Mouse (Mus musculus) CH12.LX (cell line): ENCODE data around the gene Tmem129.

Experiments
- BHLHE40 ChIP-seq: IDR thresholded peaks from 2 replicates; pipeline ENCODE4 v1.6.1; 2011; ENCODE audit warnings: mild to moderate bottlenecking, low read depth, low read length, improper control_type of control experiment
- ELF1 ChIP-seq: IDR thresholded peaks from 2 replicates; pipeline ENCODE4 v1.6.1; 2014; ENCODE audit warnings: low read depth, mild to moderate bottlenecking, inconsistent platforms, low read length, improper control_type of control experiment
- MXI1 ChIP-seq: IDR thresholded peaks from 2 replicates; pipeline ENCODE4 v1.6.1; 2011; ENCODE audit warnings: mild to moderate bottlenecking, low read depth, low read length, improper control_type of control experiment
- NRF1 ChIP-seq: IDR thresholded peaks from 2 replicates; pipeline ENCODE4 v1.6.1; 2014; ENCODE audit warnings: low read depth, mild to moderate bottlenecking, inconsistent platforms, low read length, improper control_type of control experiment, moderate library complexity
- RAD21 ChIP-seq: IDR thresholded peaks from 2 replicates; pipeline ENCODE4 v1.6.1; 2011; ENCODE audit warnings: low read depth, mild to moderate bottlenecking, low read length, improper control_type of control experiment, moderate library complexity
- TCF12 ChIP-seq: IDR thresholded peaks from 2 replicates; pipeline ENCODE4 v1.6.1; 2014; ENCODE audit warnings: low read depth, mild to moderate bottlenecking, inconsistent platforms, low read length, improper control_type of control experiment
- USF1 ChIP-seq: IDR thresholded peaks from 2 replicates; pipeline ENCODE4 v1.6.1; 2014; ENCODE audit warnings: low read depth, mild to moderate bottlenecking, inconsistent platforms, low read length, improper control_type of control experiment

GRCm38 (mm10) chr5:33687142-33687541, 28.9 kb upstream of the Tmem129 start:
- TF ChIP-seq BHLHE40 (no peak), RAD21 (no peak), NRF1 (no peak), MXI1 (no peak), TCF12 (no peak), ELF1 (no peak), USF1 (no peak)
